Mouse (Mus musculus): ENCODE results near the gene Cfap65. TPM values are rescaled to one million over a fixed set of nuclear protein-coding genes. Genes with fewer than 3 reads are reported as not detected.

Cfap65 gene
- polyA plus RNA-seq, 1 experiment from 2014 or later = 0.05 TPM

DNA sequence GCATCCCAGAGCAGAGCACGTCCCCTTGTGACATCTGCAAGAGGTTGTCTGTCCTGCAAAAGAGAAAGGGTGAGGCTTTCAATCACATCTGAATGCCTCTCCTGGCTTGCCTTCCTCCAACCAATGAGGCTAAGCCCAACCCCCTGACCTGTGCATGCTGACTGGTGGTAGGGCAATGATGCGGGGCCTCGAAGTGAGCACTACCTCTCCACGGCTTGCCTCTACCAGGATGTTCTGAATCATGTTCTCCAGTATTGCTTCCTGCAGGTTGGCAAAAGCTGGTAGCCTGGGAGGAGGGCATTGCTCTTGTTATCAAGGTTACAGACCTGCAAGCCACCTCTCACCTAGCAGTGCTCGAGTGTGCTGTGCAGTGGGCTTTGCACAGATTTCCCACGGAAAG is 33.2 kb downstream of the Cfap65 start:
- Histone ChIP-seq H3K4me3 (replicated peaks; ENCODE audit: low read length) (no peak overlapping the region), H3K9ac (ENCODE audit: low read length) (no peak overlapping the region), H3K27me3 (ENCODE audit: control insufficient read depth, insufficient read depth, low read length) (peaks cover 41% of the 10 kb centered on the region), H3K4me2 (ENCODE audit: low read depth, low read length) (no peak overlapping the region), H3K27ac (ENCODE audit: low read length) (no peak overlapping the region), H3K4me1 (ENCODE audit: control insufficient read depth, insufficient read depth, low read length) (peaks cover 8% of the 10 kb centered on the region), H3K9me3 (replicated peaks; ENCODE audit: control insufficient read depth, low read length) (no peaks in the 10 kb centered on the region), H3K36me3 (ENCODE audit: control insufficient read depth, insufficient read depth, low read length) (no peaks in the 10 kb centered on the region)
- ATAC-seq (ENCODE audit: insufficient read depth, low FRiP score) = no peak
- 10% methylated on average over 6 of the region's 6 CpGs for WGBS

GRCm38 (mm10) chr1:74901686-74902085 is 33.7 kb downstream of the Cfap65 start:
- Histone ChIP-seq H3K36me3 (ENCODE audit: control insufficient read depth, insufficient read depth, low read length) (no peaks in the 10 kb centered on the region), H3K9me3 (replicated peaks; ENCODE audit: control insufficient read depth, low read length) (no peaks in the 10 kb centered on the region), H3K4me3 (replicated peaks; ENCODE audit: low read length) (no peak overlapping the region), H3K27ac (ENCODE audit: low read length) (no peak overlapping the region), H3K9ac (ENCODE audit: low read length) (no peak overlapping the region), H3K27me3 (ENCODE audit: control insufficient read depth, insufficient read depth, low read length) (peaks cover 46% of the 10 kb centered on the region), H3K4me1 (ENCODE audit: control insufficient read depth, insufficient read depth, low read length) (peaks cover 8% of the 10 kb centered on the region), H3K4me2 (ENCODE audit: low read depth, low read length) (no peak overlapping the region)
- ATAC-seq (ENCODE audit: insufficient read depth, low FRiP score) = no peak
- 7% methylated on average over 3 of the region's 3 CpGs for WGBS

DNA sequence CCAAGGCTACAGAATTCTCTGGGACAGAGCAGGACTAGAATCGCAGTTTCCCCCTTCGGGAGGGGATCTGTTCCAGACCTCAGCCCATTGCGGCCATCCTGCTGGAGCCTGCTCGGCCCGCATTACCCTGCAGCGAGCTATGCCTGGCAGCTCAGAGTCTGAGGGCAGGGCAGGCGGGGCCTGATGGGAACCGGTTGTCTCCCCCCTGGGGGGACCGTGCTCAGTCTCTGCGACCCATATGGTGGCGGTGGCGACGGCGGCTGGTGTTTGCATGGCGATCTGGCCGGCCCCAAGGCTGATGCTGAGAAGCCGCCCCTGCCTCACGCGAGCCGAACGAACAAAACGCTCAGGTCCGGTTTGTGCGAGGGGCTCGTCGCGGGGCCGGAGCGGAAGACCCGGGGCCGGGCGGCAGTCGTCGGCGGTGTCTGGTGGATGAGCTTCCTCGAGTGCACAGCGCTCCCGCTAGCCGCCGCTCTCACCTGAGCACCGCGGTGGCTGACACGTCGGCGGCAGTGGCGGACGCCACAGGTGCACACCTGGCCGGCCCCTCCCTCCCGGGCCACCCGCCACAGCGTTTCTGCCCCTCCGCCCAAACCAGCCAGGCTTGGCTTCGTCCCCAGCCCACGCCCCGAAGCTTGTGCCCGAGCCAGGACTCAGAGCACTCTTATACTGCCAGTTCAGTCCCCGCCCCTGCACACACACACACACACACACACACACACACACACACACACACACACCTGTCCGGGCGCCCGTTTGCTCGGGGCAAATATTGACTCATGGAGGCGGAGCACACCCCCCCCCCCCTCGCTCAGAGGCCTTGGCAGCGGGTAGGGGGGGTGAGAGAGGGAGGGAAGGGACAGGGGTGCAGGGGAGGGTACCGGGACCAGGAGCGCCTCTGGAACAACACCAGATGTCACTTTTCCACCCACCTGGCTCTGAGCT is 34.8 kb downstream of the Cfap65 start:
- peak overlapping the region; percentile 69 for H3K4me2 ChIP-seq (ENCODE audit: low read depth, low read length)
- H3K27ac ChIP-seq (ENCODE audit: low read length) = peak overlapping the region; percentile 59
- no peaks in the 10 kb centered on the region for H3K36me3 ChIP-seq (ENCODE audit: control insufficient read depth, insufficient read depth, low read length)
- no peaks in the 10 kb centered on the region for H3K9me3 ChIP-seq (replicated peaks; ENCODE audit: control insufficient read depth, low read length)
- peaks cover 46% of the 10 kb centered on the region for H3K27me3 ChIP-seq (ENCODE audit: control insufficient read depth, insufficient read depth, low read length)
- peak overlapping the region; percentile 55 for H3K9ac ChIP-seq (ENCODE audit: low read length)
- peaks cover 8% of the 10 kb centered on the region for H3K4me1 ChIP-seq (ENCODE audit: control insufficient read depth, insufficient read depth, low read length)
- WGBS = 2% methylated on average over 65 of the region's 66 CpGs
- H3K4me3 ChIP-seq (replicated peaks; ENCODE audit: low read length) = peak overlapping the region; percentile 43
- ATAC-seq (ENCODE audit: insufficient read depth, low FRiP score) = peak; percentile 89

DNA sequence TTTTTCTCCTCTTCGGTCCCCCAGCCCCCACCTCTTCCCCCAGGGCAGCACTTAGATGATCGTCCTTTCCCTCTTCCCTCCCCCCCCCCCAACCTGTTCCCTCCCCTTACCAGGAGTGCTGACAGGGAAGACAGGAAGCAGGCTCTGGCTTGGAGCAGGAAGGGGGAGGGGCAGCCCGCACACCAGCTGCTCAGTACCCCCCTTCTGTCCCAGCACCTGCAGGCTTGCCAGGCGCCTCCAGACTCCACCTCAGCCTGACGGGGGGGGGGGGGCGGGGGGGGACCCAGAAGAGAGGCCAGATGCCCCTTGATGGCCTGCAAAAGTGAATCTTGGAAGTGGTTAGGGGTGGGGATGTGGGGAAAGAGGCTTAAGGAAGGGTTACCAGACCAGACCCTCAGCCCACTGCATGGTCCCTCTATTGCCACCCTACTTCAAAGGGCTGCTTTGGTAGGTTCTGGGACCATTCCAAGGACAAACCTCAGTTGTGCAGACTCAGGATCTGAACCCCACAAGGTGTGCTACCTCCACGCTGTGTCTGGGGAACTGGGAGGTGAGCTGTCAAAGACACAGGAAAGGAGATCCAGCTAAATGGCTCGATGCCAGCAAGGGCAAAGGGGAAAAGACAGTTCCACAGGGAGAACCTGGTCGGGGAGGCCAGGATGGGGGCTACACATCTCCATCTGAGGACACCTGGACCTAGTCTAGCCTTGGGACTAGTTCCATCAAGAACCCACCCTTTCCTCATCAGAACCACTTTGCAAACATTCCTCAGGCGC is 36.6 kb downstream of the Cfap65 start:
- H3K9me3 ChIP-seq (replicated peaks; ENCODE audit: control insufficient read depth, low read length) = no peaks in the 10 kb centered on the region
- H3K4me3 ChIP-seq (replicated peaks; ENCODE audit: low read length) = no peak overlapping the region
- peaks cover 44% of the 10 kb centered on the region for H3K27me3 ChIP-seq (ENCODE audit: control insufficient read depth, insufficient read depth, low read length)
- no peak for ATAC-seq (ENCODE audit: insufficient read depth, low FRiP score)
- H3K4me1 ChIP-seq (ENCODE audit: control insufficient read depth, insufficient read depth, low read length) = peaks cover 8% of the 10 kb centered on the region
- no peaks in the 10 kb centered on the region for H3K36me3 ChIP-seq (ENCODE audit: control insufficient read depth, insufficient read depth, low read length)
- 9% methylated on average over 7 of the region's 10 CpGs for WGBS
- no peak overlapping the region; the same call in 1 of the 2 replicates for H3K9ac ChIP-seq (ENCODE audit: low read length)
- no peak overlapping the region; the same call in 1 of the 2 replicates for H3K4me2 ChIP-seq (ENCODE audit: low read depth, low read length)
- no peak overlapping the region; the same call in 1 of the 2 replicates for H3K27ac ChIP-seq (ENCODE audit: low read length)

DNA sequence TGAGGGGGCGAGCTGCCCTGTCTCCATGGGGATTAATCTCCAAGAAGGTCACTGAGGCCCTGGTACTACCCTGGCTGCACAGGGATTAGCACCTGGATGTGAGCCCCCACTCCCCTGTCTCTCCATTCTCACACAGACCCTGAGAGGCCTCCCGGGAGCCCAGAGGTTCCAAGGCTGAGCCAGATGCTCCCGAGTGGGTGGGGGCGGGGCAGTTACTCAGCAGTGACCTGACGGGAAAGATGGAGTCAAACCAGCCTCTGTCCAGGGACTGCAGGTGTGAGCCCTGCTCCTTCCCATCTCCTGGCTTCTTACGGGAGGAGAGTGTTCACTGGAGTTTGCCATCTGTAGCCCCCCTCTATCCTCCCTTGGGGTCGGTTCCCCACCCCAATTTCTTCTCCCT is 37.4 kb downstream of the Cfap65 start:
- H3K9me3 ChIP-seq (replicated peaks; ENCODE audit: control insufficient read depth, low read length) = no peaks in the 10 kb centered on the region
- ATAC-seq (ENCODE audit: insufficient read depth, low FRiP score) = no peak
- H3K27me3 ChIP-seq (ENCODE audit: control insufficient read depth, insufficient read depth, low read length) = peaks cover 53% of the 10 kb centered on the region
- H3K4me2 ChIP-seq (ENCODE audit: low read depth, low read length) = no peak overlapping the region
- no peak overlapping the region for H3K4me3 ChIP-seq (replicated peaks; ENCODE audit: low read length)
- H3K27ac ChIP-seq (ENCODE audit: low read length) = no peak overlapping the region
- H3K9ac ChIP-seq (ENCODE audit: low read length) = no peak overlapping the region
- H3K36me3 ChIP-seq (ENCODE audit: control insufficient read depth, insufficient read depth, low read length) = no peaks in the 10 kb centered on the region
- 7% methylated on average over 7 of the region's 7 CpGs for WGBS
- peaks cover 8% of the 10 kb centered on the region for H3K4me1 ChIP-seq (ENCODE audit: control insufficient read depth, insufficient read depth, low read length)

DNA sequence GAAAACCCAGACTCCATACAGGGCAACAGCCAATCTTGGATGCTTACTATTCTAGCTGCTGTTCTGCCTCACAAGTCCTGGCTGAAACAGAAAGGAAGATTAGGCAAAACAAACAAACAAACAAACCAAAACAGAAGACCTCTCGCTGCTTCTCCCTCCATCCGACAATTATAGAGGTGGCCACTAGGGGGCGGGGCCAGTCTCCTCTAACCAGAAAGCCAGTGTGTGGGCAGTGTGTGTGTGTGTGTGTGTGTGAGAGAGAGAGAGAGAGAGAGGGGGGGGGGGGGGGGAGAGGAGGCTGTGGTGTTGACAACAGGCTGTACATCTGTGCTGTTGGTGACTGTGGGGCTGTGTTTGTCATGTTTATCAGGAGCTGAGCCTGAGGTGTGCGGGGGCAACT is 40.4 kb downstream of the Cfap65 start:
- no peak overlapping the region for H3K9ac ChIP-seq (ENCODE audit: low read length)
- no peaks in the 10 kb centered on the region; the same call in 1 of the 2 replicates for H3K4me1 ChIP-seq (ENCODE audit: control insufficient read depth, insufficient read depth, low read length)
- no peak for ATAC-seq (ENCODE audit: insufficient read depth, low FRiP score)
- H3K27me3 ChIP-seq (ENCODE audit: control insufficient read depth, insufficient read depth, low read length) = peaks cover 63% of the 10 kb centered on the region
- H3K4me3 ChIP-seq (replicated peaks; ENCODE audit: low read length) = no peak overlapping the region
- no peak overlapping the region for H3K4me2 ChIP-seq (ENCODE audit: low read depth, low read length)
- H3K27ac ChIP-seq (ENCODE audit: low read length) = no peak overlapping the region
- no peaks in the 10 kb centered on the region for H3K36me3 ChIP-seq (ENCODE audit: control insufficient read depth, insufficient read depth, low read length)
- no peaks in the 10 kb centered on the region for H3K9me3 ChIP-seq (replicated peaks; ENCODE audit: control insufficient read depth, low read length)
- WGBS = 19% methylated on average over 4 of the region's 4 CpGs

- Histone ChIP-seq H3K4me2 (ENCODE audit: low read depth, low read length) (peak within 1 kb of the TSS; percentile 14; the same call in 1 of the 2 replicates), H3K27me3 (ENCODE audit: control insufficient read depth, insufficient read depth, low read length) (peaks cover 62% of the 10 kb centered on the region), H3K9me3 (replicated peaks; ENCODE audit: control insufficient read depth, low read length) (no peaks in the 10 kb centered on the region), H3K9ac (ENCODE audit: low read length) (no peak within 1 kb of the TSS), H3K27ac (ENCODE audit: low read length) (no peak within 1 kb of the TSS), H3K4me3 (replicated peaks; ENCODE audit: low read length) (0 out of 2 replicates have a peak within 1 kb of the TSS, but pooled peaks have one; percentile 4), H3K36me3 (ENCODE audit: control insufficient read depth, insufficient read depth, low read length) (no peaks in the 10 kb centered on the region), H3K4me1 (ENCODE audit: control insufficient read depth, insufficient read depth, low read length) (no peaks in the 10 kb centered on the region)
- WGBS = 4% methylated on average over 25 of the region's 25 CpGs
- no peak for ATAC-seq (ENCODE audit: insufficient read depth, low FRiP score)
Measured at GRCm38 (mm10) chr1:74893134-74893855, 42.1 kb downstream of the Cfap65 start, which contains the start of gene Cryba2. Gene Cryba2, minus strand, starts transcription at chr1:74893143.

GRCm38 (mm10) chr1:74892351-74893133 is 42.9 kb downstream of the Cfap65 start:
- H3K9ac ChIP-seq (ENCODE audit: low read length) = no peak overlapping the region
- peaks cover 67% of the 10 kb centered on the region for H3K27me3 ChIP-seq (ENCODE audit: control insufficient read depth, insufficient read depth, low read length)
- H3K4me2 ChIP-seq (ENCODE audit: low read depth, low read length) = 0 out of 2 replicates have a peak overlapping the region, but pooled peaks have one; percentile 4
- WGBS = 1% methylated on average over 39 of the region's 39 CpGs
- ATAC-seq (ENCODE audit: insufficient read depth, low FRiP score) = no peak
- no peaks in the 10 kb centered on the region for H3K36me3 ChIP-seq (ENCODE audit: control insufficient read depth, insufficient read depth, low read length)
- no peak overlapping the region for H3K27ac ChIP-seq (ENCODE audit: low read length)
- H3K9me3 ChIP-seq (replicated peaks; ENCODE audit: control insufficient read depth, low read length) = no peaks in the 10 kb centered on the region
- no peaks in the 10 kb centered on the region for H3K4me1 ChIP-seq (ENCODE audit: control insufficient read depth, insufficient read depth, low read length)
- 0 out of 2 replicates have a peak overlapping the region, but pooled peaks have one; percentile 4 for H3K4me3 ChIP-seq (replicated peaks; ENCODE audit: low read length)

All from stomach, embryonic 16.5 days (tissue).